In the genomic region with DNA sequence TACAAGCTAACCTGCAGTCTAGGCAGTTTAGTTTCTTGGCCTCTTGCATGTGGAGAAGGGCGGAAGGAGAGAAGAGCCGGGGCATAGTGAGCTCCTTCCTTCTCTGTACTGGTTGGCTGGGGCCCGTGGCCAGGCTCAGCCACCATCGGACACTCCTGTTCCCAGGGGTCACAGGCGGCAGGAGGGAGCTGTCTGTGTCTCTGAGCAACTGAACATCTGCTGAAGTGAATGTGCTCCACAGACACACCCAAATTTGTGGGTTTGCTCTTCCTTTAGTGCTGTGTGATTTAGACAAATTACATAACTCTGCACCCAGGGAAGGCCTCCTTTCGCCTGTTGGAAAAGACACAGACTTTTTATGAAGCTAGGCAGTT, we compare ENCODE assay signal across 10 mouse cellular contexts.
DNase-seq lines count a peak whose midpoint lies in the region; ATAC-seq and TF ChIP-seq lines count a peak whose summit lies in the region.
"Had no signal": no experiment of that assay in that cellular context is flagged by ENCODE, and none has a peak within 500 bp of the region (broad histone marks: within the 10 kb centered on the region; RNA-seq: fewer than 3 reads in every experiment).

No protein-coding gene starts in this region.

- peak; percentile 47 for DNase-seq in forebrain, embryonic 11.5 days (ENCODE audit: low spot score)
- no peak for DNase-seq in forebrain, postnatal 0 days
- peak; percentile 19 for DNase-seq in neural tube, embryonic 10.5 days (ENCODE audit: extremely low spot score, low spot score)
- no peak for DNase-seq in ovary, postnatal 36 days (ENCODE audit: low spot score)
- DNase-seq: B cell, adult 2 months had no signal

- H3K36me3 ChIP-seq in forebrain, embryonic 11.5 days (ENCODE audit: control insufficient read depth, insufficient read depth, low read length), result no peaks in the 10 kb centered on the region
- H3K36me3 ChIP-seq in forebrain, postnatal 0 days (ENCODE audit: insufficient read depth), result no peaks in the 10 kb centered on the region
- H3K36me3 ChIP-seq in neural tube, embryonic 15.5 days, result no peaks in the 10 kb centered on the region
- no peaks in the 10 kb centered on the region for H3K36me3 ChIP-seq in stomach, embryonic 14.5 days (ENCODE audit: control insufficient read depth, insufficient read depth, low read length)
- H3K36me3 ChIP-seq in liver, embryonic 12.5 days, result no peaks in the 10 kb centered on the region

- H3K4me1 ChIP-seq in forebrain, embryonic 11.5 days (replicated peaks; ENCODE audit: control insufficient read depth, insufficient read depth, low read length), result peaks cover 4% of the 10 kb centered on the region
- H3K4me1 ChIP-seq in forebrain, postnatal 0 days (ENCODE audit: insufficient read depth), result no peaks in the 10 kb centered on the region
- peaks cover 3% of the 10 kb centered on the region; the same call in 1 of the 2 replicates for H3K4me1 ChIP-seq in neural tube, embryonic 15.5 days
- peaks cover 8% of the 10 kb centered on the region for H3K4me1 ChIP-seq in stomach, embryonic 14.5 days (ENCODE audit: control insufficient read depth, insufficient read depth, low read length)
- peaks cover 6% of the 10 kb centered on the region; the same call in 1 of the 2 replicates for H3K4me1 ChIP-seq in liver, embryonic 12.5 days

- 85% methylated on average over 6 of the region's 6 CpGs for WGBS in forebrain, embryonic 11.5 days
- 85% methylated on average over 6 of the region's 6 CpGs for WGBS in forebrain, postnatal 0 days
- 71% methylated on average over 6 of the region's 6 CpGs for WGBS in neural tube, embryonic 15.5 days
- 47% methylated on average over 6 of the region's 6 CpGs for WGBS in stomach, embryonic 14.5 days
- WGBS in liver, embryonic 12.5 days (ENCODE audit: insufficient replicate concordance), result 66% methylated on average over 6 of the region's 6 CpGs

- no peak for TF ChIP-seq CTCF in forebrain, postnatal 0 days (IDR thresholded peaks at IDR 0.05; ENCODE audit: low read depth)

- H3K9me3 ChIP-seq in forebrain, embryonic 11.5 days (ENCODE audit: control insufficient read depth, low read length), result peaks cover 2% of the 10 kb centered on the region; the same call in 1 of the 2 replicates
- no peaks in the 10 kb centered on the region for H3K9me3 ChIP-seq in forebrain, postnatal 0 days (ENCODE audit: low read length)
- no peaks in the 10 kb centered on the region for H3K9me3 ChIP-seq in neural tube, embryonic 15.5 days (replicated peaks)
- peaks cover 3% of the 10 kb centered on the region; the same call in 1 of the 2 replicates for H3K9me3 ChIP-seq in stomach, embryonic 14.5 days (ENCODE audit: control insufficient read depth, low read depth, low read length)
- no peaks in the 10 kb centered on the region for H3K9me3 ChIP-seq in liver, embryonic 12.5 days (replicated peaks)

- no peak overlapping the region for H3K9ac ChIP-seq in forebrain, embryonic 11.5 days (ENCODE audit: low read length)
- H3K9ac ChIP-seq in forebrain, postnatal 0 days, result no peak overlapping the region
- H3K9ac ChIP-seq in neural tube, embryonic 15.5 days (replicated peaks), result no peak overlapping the region
- H3K9ac ChIP-seq in stomach, embryonic 14.5 days (replicated peaks; ENCODE audit: low read depth, low read length), result no peak overlapping the region
- H3K9ac ChIP-seq in liver, embryonic 12.5 days, result no peak overlapping the region

- no peak overlapping the region for H3K27ac ChIP-seq in forebrain, embryonic 11.5 days (ENCODE audit: low read depth, low read length)
- H3K27ac ChIP-seq in forebrain, postnatal 0 days (ENCODE audit: low read depth, low read length), result no peak overlapping the region
- H3K27ac ChIP-seq in neural tube, embryonic 15.5 days (replicated peaks), result no peak overlapping the region; the same call in 1 of the 2 replicates
- H3K27ac ChIP-seq in stomach, embryonic 14.5 days (ENCODE audit: low read length), result peak overlapping the region; percentile 59; the same call in 1 of the 2 replicates
- H3K27ac ChIP-seq in liver, embryonic 12.5 days, result no peak overlapping the region
- H3K27ac ChIP-seq: kidney, postnatal 0 days had no signal

- no peak overlapping the region for H3K4me2 ChIP-seq in forebrain, embryonic 11.5 days (ENCODE audit: low read depth, low read length, severe bottlenecking)
- no peak overlapping the region for H3K4me2 ChIP-seq in forebrain, postnatal 0 days (ENCODE audit: low read depth)
- no peak overlapping the region for H3K4me2 ChIP-seq in neural tube, embryonic 15.5 days
- no peak overlapping the region for H3K4me2 ChIP-seq in stomach, embryonic 14.5 days (replicated peaks; ENCODE audit: low read depth, low read length)
- no peak overlapping the region for H3K4me2 ChIP-seq in liver, embryonic 12.5 days

- no peak for ATAC-seq in forebrain, embryonic 11.5 days (replicated peaks; ENCODE audit: low FRiP score)
- no peak for ATAC-seq in forebrain, postnatal 0 days
- ATAC-seq in neural tube, embryonic 15.5 days (ENCODE audit: low FRiP score), result no peak
- peak; percentile 53 for ATAC-seq in granulocyte monocyte progenitor cell, adult 5-6 weeks (replicated peaks; ENCODE audit: poor library complexity, severe bottlenecking)
- ATAC-seq in stomach, embryonic 14.5 days (ENCODE audit: insufficient number of reproducible peaks, insufficient read depth, low FRiP score, low read depth), result no peak
- ATAC-seq in liver, embryonic 12.5 days, result no peak

- no peaks in the 10 kb centered on the region for H3K27me3 ChIP-seq in forebrain, embryonic 11.5 days (ENCODE audit: control insufficient read depth, insufficient read depth, low read length)
- H3K27me3 ChIP-seq in forebrain, postnatal 0 days (ENCODE audit: insufficient read depth, low read length), result no peaks in the 10 kb centered on the region
- no peaks in the 10 kb centered on the region for H3K27me3 ChIP-seq in neural tube, embryonic 15.5 days (replicated peaks)
- no peaks in the 10 kb centered on the region for H3K27me3 ChIP-seq in stomach, embryonic 14.5 days (ENCODE audit: control insufficient read depth, insufficient read depth, low read length)
- no peaks in the 10 kb centered on the region for H3K27me3 ChIP-seq in liver, embryonic 12.5 days (replicated peaks)

- H3K4me3 ChIP-seq in forebrain, embryonic 11.5 days (ENCODE audit: low read depth, low read length), result no peak overlapping the region
- H3K4me3 ChIP-seq in forebrain, postnatal 0 days (ENCODE audit: low read depth, low read length), result no peak overlapping the region
- H3K4me3 ChIP-seq in neural tube, embryonic 15.5 days (replicated peaks), result no peak overlapping the region
- H3K4me3 ChIP-seq in stomach, embryonic 14.5 days (ENCODE audit: low read depth, low read length), result no peak overlapping the region
- no peak overlapping the region for H3K4me3 ChIP-seq in liver, embryonic 12.5 days

Comparison
In these comparisons a context has a peak if more than half of its experiments do, and no peak if none do; other contexts are left out.
1. DNase-seq: peak in forebrain, embryonic 11.5 days (single experiment) and neural tube, embryonic 10.5 days (single experiment); none in forebrain, postnatal 0 days (single experiment) and ovary, postnatal 36 days (single experiment).